Mouse (Mus musculus): Measurements from ENCODE around the gene Gm28372. TPM values are rescaled to one million over a fixed set of nuclear protein-coding genes. Genes with fewer than 3 reads are reported as not detected.

Gene Gm28372
- total and polyA plus RNA-seq, 3 experiments: 0.23 TPM; not detected in 2

GRCm38 (mm10) chr2:130452266-130452665, 47.2 kb downstream of the Gm28372 start:
- DNase-seq (ENCODE audit: extremely low read depth): no peak
- dilution Hi-C loops (cut with MboI; ENCODE audit: extremely low pct_ligation_motif_present, extremely low pct_unique_long_range_greater_than_20kb, low sequenced_read_pairs) (no loop called here), in situ Hi-C loops (cut with MboI; ENCODE audit: low pct_ligation_motif_present, low pct_unique_long_range_greater_than_20kb, low sequenced_read_pairs) (no loop called here)
- no peaks in the 10 kb centered on the region for H3K27me3 ChIP-seq (replicated peaks)
- H3K79me2 ChIP-seq (replicated peaks; ENCODE audit: control insufficient read depth, extremely low read depth, insufficient read depth, poor library complexity, severe bottlenecking): peaks cover 20% of the 10 kb centered on the region
- peaks cover 0 to 8% of the 10 kb centered on the region in 2 experiments for H3K36me3 ChIP-seq (replicated peaks in 1 of 2; ENCODE audit: control insufficient read depth in 1 of 2, insufficient read depth in 1 of 2, low read length in 1 of 2)
- peaks cover 0 to 32% of the 10 kb centered on the region in 2 experiments; a peak in 2 of 4 replicates for H3K4me1 ChIP-seq (ENCODE audit: control insufficient read depth in 1 of 2, insufficient read depth in 2 of 2)
- H3K9me3 ChIP-seq (replicated peaks; ENCODE audit: low read length): no peaks in the 10 kb centered on the region
- no peak for TF ChIP-seq CHD1 (IDR thresholded peaks at IDR 0.05; ENCODE audit: low read depth, low read length)
- no peak for TF ChIP-seq ZC3H11A (IDR thresholded peaks at IDR 0.05; ENCODE audit: low read depth, low read length)
- TF ChIP-seq BHLHE40 (IDR thresholded peaks at IDR 0.05; ENCODE audit: low read depth, low read length): no peak
- no peak for TF ChIP-seq NELFE (IDR thresholded peaks at IDR 0.05; ENCODE audit: low read depth, low read length)
- TF ChIP-seq RAD21 (IDR thresholded peaks at IDR 0.05; ENCODE audit: low read depth, low read length): no peak
- no peak for TF ChIP-seq ETS1 (conservative IDR thresholded peaks at IDR 0.05; ENCODE audit: low read depth, low read length)
- TF ChIP-seq KAT2A (IDR thresholded peaks at IDR 0.05; ENCODE audit: insufficient replicate concordance, low read length): no peak
- no peak for TF ChIP-seq GABPA (IDR thresholded peaks at IDR 0.05; ENCODE audit: insufficient replicate concordance, low read depth, low read length)
- no peak for TF ChIP-seq MEF2A (IDR thresholded peaks at IDR 0.05; ENCODE audit: borderline replicate concordance, low read depth, low read length)
- TF ChIP-seq JUND (conservative IDR thresholded peaks at IDR 0.05; ENCODE audit: low read depth, low read length): no peak
- no peak for TF ChIP-seq MYC (IDR thresholded peaks at IDR 0.05; ENCODE audit: low read depth, low read length)
- no peak for TF ChIP-seq HCFC1 (IDR thresholded peaks at IDR 0.05; ENCODE audit: low read depth, low read length)
- TF ChIP-seq MAX (IDR thresholded peaks at IDR 0.05; ENCODE audit: low read length): no peak
- TF ChIP-seq E2F4 (IDR thresholded peaks at IDR 0.05; ENCODE audit: insufficient replicate concordance, low read depth, low read length): no peak
- no peak for TF ChIP-seq IRF4 (IDR thresholded peaks at IDR 0.05; ENCODE audit: low read depth, low read length)
- no peak for TF ChIP-seq SIN3A (IDR thresholded peaks at IDR 0.05; ENCODE audit: low read length)
- TF ChIP-seq SMC3 (IDR thresholded peaks at IDR 0.05; ENCODE audit: low read depth, low read length): no peak
- H3K9ac ChIP-seq (ENCODE audit: insufficient read depth, low read depth): no peak overlapping the region
- H3K4me2 ChIP-seq (ENCODE audit: insufficient read depth, low read depth, poor library complexity, severe bottlenecking): no peak overlapping the region
- H3K4me3 ChIP-seq (replicated peaks in 1 of 3; ENCODE audit: low read depth in 2 of 3, low read length in 2 of 3, poor library complexity in 1 of 3): no peak overlapping the region
- H3K27ac ChIP-seq (ENCODE audit: insufficient read depth, low read depth): no peak overlapping the region

- no peak overlapping the region for H3K27ac ChIP-seq (ENCODE audit: insufficient read depth, low read depth)
- no peak overlapping the region for H3K4me3 ChIP-seq (replicated peaks in 1 of 3; ENCODE audit: low read depth in 2 of 3, low read length in 2 of 3, poor library complexity in 1 of 3)
- no peak overlapping the region for H3K9ac ChIP-seq (ENCODE audit: insufficient read depth, low read depth)
- peaks cover 0 to 14% of the 10 kb centered on the region in 2 experiments for H3K36me3 ChIP-seq (replicated peaks in 1 of 2; ENCODE audit: control insufficient read depth in 1 of 2, insufficient read depth in 1 of 2, low read length in 1 of 2)
- no peaks in the 10 kb centered on the region for H3K27me3 ChIP-seq (replicated peaks)
- H3K79me2 ChIP-seq (replicated peaks; ENCODE audit: control insufficient read depth, extremely low read depth, insufficient read depth, poor library complexity, severe bottlenecking): peaks cover 24% of the 10 kb centered on the region
- no peak for DNase-seq (ENCODE audit: extremely low read depth)
- H3K4me2 ChIP-seq (ENCODE audit: insufficient read depth, low read depth, poor library complexity, severe bottlenecking): no peak overlapping the region
- H3K9me3 ChIP-seq (replicated peaks; ENCODE audit: low read length): no peaks in the 10 kb centered on the region
- no peak for TF ChIP-seq SMC3 (IDR thresholded peaks at IDR 0.05; ENCODE audit: low read depth, low read length)
- no peak for TF ChIP-seq HCFC1 (IDR thresholded peaks at IDR 0.05; ENCODE audit: low read depth, low read length)
- TF ChIP-seq NRF1 (IDR thresholded peaks at IDR 0.05; ENCODE audit: low read depth, low read length): no peak
- no peak for TF ChIP-seq RAD21 (IDR thresholded peaks at IDR 0.05; ENCODE audit: low read depth, low read length)
- TF ChIP-seq USF1 (IDR thresholded peaks at IDR 0.05; ENCODE audit: low read depth, low read length): no peak
- no peak for TF ChIP-seq ZKSCAN1 (IDR thresholded peaks at IDR 0.05; ENCODE audit: borderline replicate concordance, low read depth, low read length)
- no peak for TF ChIP-seq JUN (IDR thresholded peaks at IDR 0.05; ENCODE audit: insufficient read depth, low read depth, low read length)
- TF ChIP-seq ZMIZ1 (IDR thresholded peaks at IDR 0.05; ENCODE audit: low read depth, low read length): no peak
- TF ChIP-seq CHD1 (IDR thresholded peaks at IDR 0.05; ENCODE audit: low read depth, low read length): no peak
- TF ChIP-seq UBTF (IDR thresholded peaks at IDR 0.05; ENCODE audit: low read depth, low read length): no peak
- TF ChIP-seq MAFK (IDR thresholded peaks at IDR 0.05; ENCODE audit: insufficient replicate concordance, low read length): no peak
- no peak for TF ChIP-seq BHLHE40 (IDR thresholded peaks at IDR 0.05; ENCODE audit: low read depth, low read length)
- TF ChIP-seq ETS1 (conservative IDR thresholded peaks at IDR 0.05; ENCODE audit: low read depth, low read length): no peak
- no peak for TF ChIP-seq ZC3H11A (IDR thresholded peaks at IDR 0.05; ENCODE audit: low read depth, low read length)
- TF ChIP-seq KAT2A (IDR thresholded peaks at IDR 0.05; ENCODE audit: insufficient replicate concordance, low read length): no peak
- TF ChIP-seq PAX5 (IDR thresholded peaks at IDR 0.05; ENCODE audit: low read length): no peak
- TF ChIP-seq IRF4 (IDR thresholded peaks at IDR 0.05; ENCODE audit: low read depth, low read length): no peak
- TF ChIP-seq CTCF (conservative IDR thresholded peaks at IDR 0.05 in 1 of 2, IDR thresholded peaks at IDR 0.05 in 1 of 2; ENCODE audit: low read depth in 2 of 2, low read length in 2 of 2): no peak
- TF ChIP-seq NELFE (IDR thresholded peaks at IDR 0.05; ENCODE audit: low read depth, low read length): no peak
- H3K4me1 ChIP-seq (ENCODE audit: control insufficient read depth in 1 of 2, insufficient read depth in 2 of 2): peaks cover 0 to 32% of the 10 kb centered on the region in 2 experiments; a peak in 2 of 4 replicates
- dilution Hi-C loops (cut with MboI; ENCODE audit: extremely low pct_ligation_motif_present, extremely low pct_unique_long_range_greater_than_20kb, low sequenced_read_pairs) (no loop called here), in situ Hi-C loops (cut with MboI; ENCODE audit: low pct_ligation_motif_present, low pct_unique_long_range_greater_than_20kb, low sequenced_read_pairs) (no loop called here)
Observed at GRCm38 (mm10) chr2:130453421-130453820, 48.4 kb downstream of the Gm28372 start.

All from CH12.LX (cell line).